Comparison of ENCODE assay signal across 8 mouse cellular contexts in genomic region chr12:12263371-12263791, GRCm38 (mm10). TPM values are rescaled to one million over a fixed set of nuclear protein-coding genes. Genes with fewer than 3 reads are reported as not detected.
DNase-seq lines count a peak whose midpoint lies in the region; ATAC-seq and TF ChIP-seq lines count a peak whose summit lies in the region.

No protein-coding gene starts in this region.

- 0 out of 2 replicates have a peak overlapping the region, but pooled peaks have one; percentile 52 for H3K9ac ChIP-seq in CH12.LX (ENCODE audit: insufficient read depth, low read depth)
- no peak overlapping the region for H3K9ac ChIP-seq in embryonic facial prominence, embryonic 12.5 days
- H3K9ac ChIP-seq in hindbrain, postnatal 0 days (replicated peaks; ENCODE audit: low read length), result peak overlapping the region; percentile 76
- no peak overlapping the region for H3K9ac ChIP-seq in liver, embryonic 16.5 days (ENCODE audit: low read depth, low read length)

- dilution Hi-C loops in CH12.LX (cut with MboI; ENCODE audit: extremely low pct_ligation_motif_present, extremely low pct_unique_long_range_greater_than_20kb, low sequenced_read_pairs), result no loop called here

- no peak for TF ChIP-seq RAD21 in CH12.LX (IDR thresholded peaks at IDR 0.05; ENCODE audit: low read depth, low read length)

- H3K79me2 ChIP-seq in CH12.LX (replicated peaks; ENCODE audit: control insufficient read depth, extremely low read depth, insufficient read depth, poor library complexity, severe bottlenecking), result no peaks in the 10 kb centered on the region

- intact Hi-C loops in gastrocnemius, postnatal 36 days (cut with DNase I), result loop anchor here (5.0 kb wide), 1 partner anchor 49 kb away; no protein-coding TSS in a partner anchor

- peak overlapping the region; percentile 98 for H3K4me2 ChIP-seq in CH12.LX (ENCODE audit: insufficient read depth, low read depth, poor library complexity, severe bottlenecking)
- peak overlapping the region; percentile 88 for H3K4me2 ChIP-seq in embryonic facial prominence, embryonic 12.5 days (replicated peaks)
- H3K4me2 ChIP-seq in hindbrain, postnatal 0 days (ENCODE audit: low read depth, low read length), result peak overlapping the region; percentile 75
- H3K4me2 ChIP-seq in liver, embryonic 16.5 days (ENCODE audit: low read depth, low read length), result 0 out of 2 replicates have a peak overlapping the region, but pooled peaks have one; percentile 66

- peaks cover 0 to 23% of the 10 kb centered on the region in 2 experiments for H3K36me3 ChIP-seq in CH12.LX (replicated peaks in 1 of 2; ENCODE audit: control insufficient read depth in 1 of 2, insufficient read depth in 1 of 2, low read length in 1 of 2)
- no peaks in the 10 kb centered on the region for H3K36me3 ChIP-seq in embryonic facial prominence, embryonic 12.5 days
- no peaks in the 10 kb centered on the region for H3K36me3 ChIP-seq in hindbrain, postnatal 0 days (ENCODE audit: insufficient read depth, low read length)
- no peaks in the 10 kb centered on the region for H3K36me3 ChIP-seq in liver, embryonic 16.5 days (ENCODE audit: control insufficient read depth, insufficient read depth)

- peak; percentile 34 for DNase-seq in adrenal gland, adult 2 months
- DNase-seq in adrenal gland, postnatal 25 days, result no peak
- no peak for DNase-seq in CH12.LX (ENCODE audit: extremely low read depth)
- peak; percentile 69 for DNase-seq in hindbrain, postnatal 0 days (ENCODE audit: low spot score)
- peak; percentile 76 for DNase-seq in right cerebral cortex, adult 18-20 months
- DNase-seq in gastrocnemius, postnatal 36 days, result no peak

- no peak for ATAC-seq in embryonic facial prominence, embryonic 12.5 days (ENCODE audit: insufficient number of reproducible peaks, insufficient read depth, low FRiP score, low TSS enrichment)
- ATAC-seq in hindbrain, postnatal 0 days, result peak; percentile 66
- ATAC-seq in liver, embryonic 16.5 days (ENCODE audit: low read depth), result no peak

- no peaks in the 10 kb centered on the region for H3K27me3 ChIP-seq in CH12.LX (replicated peaks)
- H3K27me3 ChIP-seq in embryonic facial prominence, embryonic 12.5 days, result 0 out of 2 replicates have a peak, but pooled peaks cover 3% of the 10 kb centered on the region
- no peaks in the 10 kb centered on the region for H3K27me3 ChIP-seq in hindbrain, postnatal 0 days (ENCODE audit: insufficient read depth, low read length)
- peaks cover 9% of the 10 kb centered on the region for H3K27me3 ChIP-seq in liver, embryonic 16.5 days (ENCODE audit: control insufficient read depth, insufficient read depth, low read depth, low read length)

- in situ Hi-C loops in CH12.LX (cut with MboI; ENCODE audit: low pct_ligation_motif_present, low pct_unique_long_range_greater_than_20kb, low sequenced_read_pairs), result no loop called here

- H3K4me1 ChIP-seq in CH12.LX (ENCODE audit: control insufficient read depth in 1 of 2, insufficient read depth in 2 of 2), result peaks cover 10 to 64% of the 10 kb centered on the region in 2 experiments
- peaks cover 18% of the 10 kb centered on the region for H3K4me1 ChIP-seq in embryonic facial prominence, embryonic 12.5 days
- H3K4me1 ChIP-seq in hindbrain, postnatal 0 days (ENCODE audit: insufficient read depth, low read length), result peaks cover 24% of the 10 kb centered on the region
- no peaks in the 10 kb centered on the region; the same call in 1 of the 2 replicates for H3K4me1 ChIP-seq in liver, embryonic 16.5 days (ENCODE audit: control insufficient read depth, low read depth, low read length)

- TF ChIP-seq CTCF in CH12.LX (conservative IDR thresholded peaks at IDR 0.05 in 1 of 2, IDR thresholded peaks at IDR 0.05 in 1 of 2; ENCODE audit: low read depth in 2 of 2, low read length in 2 of 2), result no peak
- no peak for TF ChIP-seq CTCF in hindbrain, postnatal 0 days (IDR thresholded peaks at IDR 0.05; ENCODE audit: low read depth)

- no peak for TF ChIP-seq POLR2A in CH12.LX (IDR thresholded peaks at IDR 0.05; ENCODE audit: low read depth, low read length)

- WGBS in embryonic facial prominence, embryonic 12.5 days, result 8% methylated on average over 1 of the region's 1 CpGs
- WGBS in hindbrain, postnatal 0 days, result 0% methylated on average over 1 of the region's 1 CpGs
- 12% methylated on average over 1 of the region's 1 CpGs for WGBS in liver, embryonic 16.5 days (ENCODE audit: insufficient replicate concordance)

- no peak for TF ChIP-seq EP300 in CH12.LX (IDR thresholded peaks at IDR 0.05; ENCODE audit: low read length)

- H3K9me3 ChIP-seq in CH12.LX (replicated peaks; ENCODE audit: low read length), result no peaks in the 10 kb centered on the region
- H3K9me3 ChIP-seq in embryonic facial prominence, embryonic 12.5 days, result no peaks in the 10 kb centered on the region
- H3K9me3 ChIP-seq in hindbrain, postnatal 0 days (ENCODE audit: low read length), result no peaks in the 10 kb centered on the region
- no peaks in the 10 kb centered on the region for H3K9me3 ChIP-seq in liver, embryonic 16.5 days (replicated peaks; ENCODE audit: control insufficient read depth, low read length)

- peak overlapping the region in 1 of 3 experiments; percentile 72 for H3K4me3 ChIP-seq in CH12.LX (replicated peaks in 1 of 3; ENCODE audit: low read depth in 2 of 3, low read length in 2 of 3, poor library complexity in 1 of 3)
- no peak overlapping the region; the same call in 1 of the 2 replicates for H3K4me3 ChIP-seq in embryonic facial prominence, embryonic 12.5 days
- peak overlapping the region; percentile 56 for H3K4me3 ChIP-seq in hindbrain, postnatal 0 days (ENCODE audit: low read length)
- H3K4me3 ChIP-seq in liver, embryonic 16.5 days (ENCODE audit: low read depth, low read length), result no peak overlapping the region

- no peak overlapping the region for H3K27ac ChIP-seq in CH12.LX (ENCODE audit: insufficient read depth, low read depth)
- H3K27ac ChIP-seq in embryonic facial prominence, embryonic 12.5 days, result no peak overlapping the region
- peak overlapping the region; percentile 80; the same call in 1 of the 2 replicates for H3K27ac ChIP-seq in hindbrain, postnatal 0 days
- no peak overlapping the region for H3K27ac ChIP-seq in liver, embryonic 16.5 days (ENCODE audit: low read length)

TF ChIP-seq in CH12.LX, 34 proteins besides CTCF, POLR2A, EP300 and RAD21:
- TF ChIP-seq SIN3A (IDR thresholded peaks at IDR 0.05; ENCODE audit: low read length) (no peak), HCFC1 (IDR thresholded peaks at IDR 0.05; ENCODE audit: low read depth, low read length) (no peak), MYC (IDR thresholded peaks at IDR 0.05; ENCODE audit: low read depth, low read length) (no peak), ETS1 (conservative IDR thresholded peaks at IDR 0.05; ENCODE audit: low read depth, low read length) (no peak), CHD1 (IDR thresholded peaks at IDR 0.05; ENCODE audit: low read depth, low read length) (no peak), KAT2A (IDR thresholded peaks at IDR 0.05; ENCODE audit: insufficient replicate concordance, low read length) (no peak), PAX5 (IDR thresholded peaks at IDR 0.05; ENCODE audit: low read length) (no peak), TBP (conservative IDR thresholded peaks at IDR 0.05; ENCODE audit: low read depth, low read length) (no peak), ZNF384 (IDR thresholded peaks at IDR 0.05; ENCODE audit: low read depth, low read length) (no peak), JUN (IDR thresholded peaks at IDR 0.05; ENCODE audit: insufficient read depth, low read depth, low read length) (no peak), JUND (conservative IDR thresholded peaks at IDR 0.05; ENCODE audit: low read depth, low read length) (no peak), NELFE (IDR thresholded peaks at IDR 0.05; ENCODE audit: low read depth, low read length) (no peak), USF2 (conservative IDR thresholded peaks at IDR 0.05; ENCODE audit: low read depth, low read length) (no peak), SMC3 (IDR thresholded peaks at IDR 0.05; ENCODE audit: low read depth, low read length) (no peak), MAX (IDR thresholded peaks at IDR 0.05; ENCODE audit: low read length) (no peak), CHD2 (IDR thresholded peaks at IDR 0.05; ENCODE audit: low read length) (no peak), RCOR1 (conservative IDR thresholded peaks at IDR 0.05; ENCODE audit: low read depth, low read length) (no peak)

RNA-seq across cellular contexts. Expression of gene Fam49a, which starts 1.4 kb away (rescaled TPM):
- total RNA-seq in adrenal gland, adult 2 months (2021), result 10 to 100 TPM; 19.7 to 20.0 TPM
- polyA plus RNA-seq in adrenal gland, adult 2 months (2012; rRNA removed), result 5.2 and 7.1 TPM in 2 replicates
- total RNA-seq in adrenal gland, postnatal 25 days (2021), result 20.5 and 21.6 TPM in 2 replicates
- total RNA-seq in CH12.LX (2012; rRNA removed) (9.4 and 11.4 TPM in 2 replicates), CH12.LX (2014; rRNA removed) (17.7 and 17.9 TPM in 2 replicates)
- polyA plus RNA-seq in CH12.LX (2012; ENCODE audit: insufficient read length, low read depth), result 19.8 and 21.3 TPM in 2 replicates
- polyA plus RNA-seq in embryonic facial prominence, embryonic 12.5 days (2016; fragmentation: Nextera tagmentation; extraction: Ambion mirVana), result 7.1 and 7.4 TPM in 2 replicates
- 67.1 and 77.1 TPM in 2 replicates for total RNA-seq in hindbrain, postnatal 0 days (2014; rRNA removed)
- 52.2 and 55.5 TPM in 2 replicates for polyA plus RNA-seq in hindbrain, postnatal 0 days (2015; fragmentation: Nextera tagmentation; extraction: Ambion mirVana)
- 2.7 and 2.8 TPM in 2 replicates for polyA plus RNA-seq in liver, embryonic 16.5 days (2015; fragmentation: Nextera tagmentation; extraction: Ambion mirVana)
- 1 to 10 TPM; 4.5 to 5.7 TPM for total RNA-seq in gastrocnemius, postnatal 36 days (2021)

Comparison
In these comparisons a context has a peak if more than half of its experiments do, and no peak if none do; other contexts are left out.
1. DNase-seq: peak in adrenal gland, adult 2 months (single experiment), hindbrain, postnatal 0 days (single experiment) and right cerebral cortex, adult 18-20 months (single experiment); none in adrenal gland, postnatal 25 days (single experiment), CH12.LX (single experiment) and gastrocnemius, postnatal 36 days (0 of 2).
2. H3K9ac ChIP-seq: peak in CH12.LX (single experiment) and hindbrain, postnatal 0 days (single experiment); none in embryonic facial prominence, embryonic 12.5 days (single experiment) and liver, embryonic 16.5 days (single experiment).
3. Peak in every context shown above with its lines, with median percentiles within 50 percentile points of each other: H3K4me2 ChIP-seq.